ENCODE assay signal across 16 mouse cellular contexts in the genomic region with DNA sequence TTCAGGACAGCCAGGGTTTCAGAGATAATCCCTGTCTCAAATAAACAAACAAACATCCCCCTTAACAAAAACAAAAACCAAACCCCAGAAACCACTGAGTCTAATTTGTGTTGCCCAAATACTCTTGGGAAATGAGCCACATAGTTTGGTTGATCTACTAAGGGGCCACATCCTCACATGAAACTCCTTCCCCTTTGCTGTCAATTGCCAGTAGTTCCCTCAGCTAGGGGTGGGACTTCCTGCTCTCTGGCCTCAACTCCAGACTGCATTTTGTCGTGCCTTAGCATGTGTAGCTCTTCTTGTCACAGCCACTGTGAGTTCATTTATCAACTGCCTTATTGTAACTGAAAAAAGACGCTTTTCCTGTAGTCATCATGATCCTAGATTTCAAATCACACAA. TPM values are rescaled to one million over a fixed set of nuclear protein-coding genes. Genes with fewer than 3 reads are reported as not detected.
"Had no signal": no experiment of that assay in that cellular context is flagged by ENCODE, and none has a peak within 500 bp of the region (broad histone marks: within the 10 kb centered on the region; RNA-seq: fewer than 3 reads in every experiment).

No protein-coding gene starts in this region.

- H3K9ac ChIP-seq: limb, embryonic 13.5 days; liver, embryonic 15.5 days; lung, embryonic 14.5 days; neural tube, embryonic 12.5 days had no signal

- H3K36me3 ChIP-seq: limb, embryonic 13.5 days; liver, embryonic 15.5 days; midbrain, embryonic 10.5 days; neural tube, embryonic 12.5 days had no signal

- H3K9me3 ChIP-seq: limb, embryonic 13.5 days; liver, embryonic 15.5 days; midbrain, embryonic 10.5 days; neural tube, embryonic 12.5 days had no signal

- H3K4me2 ChIP-seq: limb, embryonic 13.5 days; liver, embryonic 15.5 days; lung, embryonic 14.5 days; neural tube, embryonic 12.5 days had no signal

- H3K4me3 ChIP-seq: limb, embryonic 13.5 days; liver, embryonic 15.5 days; midbrain, embryonic 10.5 days; neural tube, embryonic 12.5 days had no signal

- DNase-seq: kidney, adult 2 months; kidney, postnatal 25 days; layer of hippocampus, adult 9-11 months; lung, embryonic 14.5 days; midbrain, embryonic 14.5 days; retina, postnatal 1 day; thymus, postnatal 36 days had no signal

- H3K27me3 ChIP-seq: limb, embryonic 13.5 days; liver, embryonic 15.5 days; neural tube, embryonic 12.5 days had no signal

- H3K27ac ChIP-seq: limb, embryonic 13.5 days; liver, embryonic 15.5 days; midbrain, embryonic 10.5 days; neural tube, embryonic 12.5 days had no signal

- H3K4me1 ChIP-seq: limb, embryonic 13.5 days; liver, embryonic 15.5 days; midbrain, embryonic 10.5 days; neural tube, embryonic 12.5 days had no signal

RNA-seq across cellular contexts. Expression of a gene that starts 19.0 kb away (rescaled TPM):
- polyA plus RNA-seq: limb, embryonic 13.5 days; midbrain, embryonic 10.5 days; neural tube, embryonic 12.5 days had no signal

RNA-seq across cellular contexts. Expression of a gene that starts 43.9 kb away (rescaled TPM):
- polyA plus RNA-seq: kidney, embryonic 16.5 days; limb, embryonic 13.5 days; lung, embryonic 14.5 days; midbrain, embryonic 14.5 days; neural tube, embryonic 12.5 days; stomach, embryonic 16.5 days had no signal

RNA-seq across cellular contexts. Expression of a gene that starts 47.8 kb away (rescaled TPM):
- total RNA-seq: left cerebral cortex, postnatal 36 days; liver, adult 2 months had no signal
- polyA plus RNA-seq: kidney, adult 2 months; kidney, embryonic 16.5 days; limb, embryonic 13.5 days; lung, embryonic 14.5 days; midbrain, embryonic 10.5 days; midbrain, embryonic 14.5 days; neural tube, embryonic 12.5 days; thymus, postnatal 0 days had no signal
